Mouse (Mus musculus) heart, postnatal 0 days (tissue): ENCODE data around the gene Olfr1. TPM values are rescaled to one million over a fixed set of nuclear protein-coding genes. Genes with fewer than 3 reads are reported as not detected.

ENCODE experiments used
- ATAC-seq: fragments of 200-750 bp; cut with Nextera tagmentation; 2 replicates; pipeline ENCODE4 v1.8.0; 2017; ENCODE audit warnings: low read depth, moderate number of reproducible peaks, moderate library complexity; ENCODE audit not compliant: insufficient read depth
- DNase-seq: peaks from one replicate; pipeline ENCODE4 v3.0.0-alpha.2; 2016; ENCODE audit warnings: low spot score
- H3K27ac ChIP-seq: fragments of 300-500 bp; sonication (generic); 2 replicates; pipeline ENCODE4 v1.5.1; 2014; ENCODE audit warnings: low read depth, mild to moderate bottlenecking
- H3K27me3 ChIP-seq: fragments of 300-500 bp; sonication (generic); 2 replicates; pipeline ENCODE4 v1.6.1; 2014; ENCODE audit warnings: low read length, mixed read lengths; ENCODE audit not compliant: control insufficient read depth, insufficient read depth
- H3K36me3 ChIP-seq: fragments of 300-500 bp; sonication (generic); replicated peaks from 2 replicates; pipeline ENCODE4 v1.6.1; 2014; ENCODE audit warnings: low read length, mixed read lengths; ENCODE audit not compliant: control insufficient read depth, insufficient read depth
- H3K4me1 ChIP-seq: fragments of 300-500 bp; sonication (generic); 2 replicates; pipeline ENCODE4 v1.6.1; 2014; ENCODE audit warnings: antibody characterized with exemption; ENCODE audit not compliant: control insufficient read depth, insufficient read depth
- H3K4me2 ChIP-seq: fragments of 300-500 bp; sonication (generic); 2 replicates; pipeline ENCODE4 v1.6.1; 2014; ENCODE audit warnings: low read depth, mild to moderate bottlenecking, low read length, moderate library complexity
- H3K4me3 ChIP-seq: fragments of 300-500 bp; sonication (generic); 2 replicates; pipeline ENCODE4 v1.5.1; 2014; ENCODE audit warnings: low read depth, low read length
- H3K9ac ChIP-seq: fragments of 300-500 bp; sonication (generic); replicated peaks from 2 replicates; pipeline ENCODE4 v1.6.1; 2014; ENCODE audit warnings: low read depth, low read length, mixed read lengths
- H3K9me3 ChIP-seq: fragments of 300-500 bp; sonication (generic); replicated peaks from 2 replicates; pipeline ENCODE4 v1.6.1; 2016; ENCODE audit warnings: low read length; ENCODE audit not compliant: control insufficient read depth
- CTCF ChIP-seq: IDR thresholded peaks from 2 replicates; pipeline ENCODE4 v1.5.1; 2016; ENCODE audit warnings: antibody characterized with exemption, control low read depth, low read depth
- EP300 ChIP-seq: IDR thresholded peaks from 2 replicates; pipeline ENCODE4 v1.6.1; 2016; ENCODE audit warnings: antibody characterized with exemption, low read depth
- WGBS: fragments of 180-500 bp; shearing (Covaris S2); extraction: QIAGEN DNeasy Blood & Tissue Kit; methylation state at CpG from one replicate; pipeline ENCODE4 v1.1.7; 2014; 5-methylcytosine and 5-hydroxymethylcytosine counted together
- polyA plus RNA-seq: library from polyadenylated mRNA; unstranded; fragments of >200 nt; fragmentation: Nextera tagmentation; extraction: Ambion mirVana; gene quantifications from 2 replicates; pipeline ENCODE4 v1.2.1, GENCODE M21; 2015
- total RNA-seq: library from RNA; depleted of rRNA; stranded (reverse); fragments of >200 nt; gene quantifications from 2 replicates; pipeline ENCODE4 v1.2.3, GENCODE M21; 2014; ENCODE audit warnings: low replicate concordance; rRNA removed

The Olfr1 gene
- total RNA-seq (not detected in 2 replicates), polyA plus RNA-seq (not detected in 2 replicates)

GRCm38 (mm10) chr11:73399514-73399913, at the start of gene Olfr1:
Gene Olfr1 (minus strand): TSS chr11:73399614.
- Histone ChIP-seq H3K4me1 (no peaks in the 10 kb centered on the region), H3K9ac (no peak within 1 kb of the TSS), H3K27me3 (no peaks in the 10 kb centered on the region), H3K4me2 (no peak within 1 kb of the TSS), H3K36me3 (no peaks in the 10 kb centered on the region), H3K27ac (no peak within 1 kb of the TSS), H3K9me3 (0 out of 2 replicates have a peak, but pooled peaks cover 7% of the 10 kb centered on the region), H3K4me3 (no peak within 1 kb of the TSS)
- no peak for TF ChIP-seq CTCF
- TF ChIP-seq EP300 = no peak
- DNase-seq (no peak), ATAC-seq (no peak)

GRCm38 (mm10) chr11:73428377-73428776, 29.0 kb upstream of the Olfr1 start, which contains the start of gene Olfr378:
Gene Olfr378 (minus strand): TSS chr11:73428477.
- Histone ChIP-seq H3K9ac (no peak within 1 kb of the TSS), H3K4me3 (no peak within 1 kb of the TSS), H3K4me2 (no peak within 1 kb of the TSS), H3K27me3 (no peaks in the 10 kb centered on the region), H3K9me3 (peaks cover 4% of the 10 kb centered on the region; the same call in 1 of the 2 replicates), H3K27ac (no peak within 1 kb of the TSS), H3K36me3 (no peaks in the 10 kb centered on the region), H3K4me1 (no peaks in the 10 kb centered on the region)
- WGBS = 69% methylated on average over 1 of the region's 1 CpGs
- ATAC-seq (no peak), DNase-seq (no peak)
- TF ChIP-seq EP300 (no peak), CTCF (no peak)

GRCm38 (mm10) chr11:73395374-73395773, 4.0 kb downstream of the Olfr1 start:
- no peaks in the 10 kb centered on the region for H3K4me1 ChIP-seq
- H3K4me3 ChIP-seq = no peak overlapping the region
- no peaks in the 10 kb centered on the region for H3K27me3 ChIP-seq
- DNase-seq (no peak), ATAC-seq (no peak)
- no peak overlapping the region for H3K4me2 ChIP-seq
- no peak overlapping the region for H3K9ac ChIP-seq
- 0 out of 2 replicates have a peak, but pooled peaks cover 6% of the 10 kb centered on the region for H3K9me3 ChIP-seq
- H3K27ac ChIP-seq = no peak overlapping the region
- WGBS = 52% methylated on average over 4 of the region's 4 CpGs
- no peak for TF ChIP-seq EP300
- TF ChIP-seq CTCF = no peak
- no peaks in the 10 kb centered on the region for H3K36me3 ChIP-seq

GRCm38 (mm10) chr11:73370946-73371345, 28.5 kb downstream of the Olfr1 start, which contains the start of gene Olfr376:
Gene Olfr376 (plus strand): TSS chr11:73371246.
- TF ChIP-seq CTCF = no peak
- no peak for TF ChIP-seq EP300
- Histone ChIP-seq H3K36me3 (no peaks in the 10 kb centered on the region), H3K27me3 (no peaks in the 10 kb centered on the region), H3K9me3 (no peaks in the 10 kb centered on the region), H3K27ac (no peak within 1 kb of the TSS), H3K4me3 (no peak within 1 kb of the TSS), H3K9ac (no peak within 1 kb of the TSS), H3K4me1 (no peaks in the 10 kb centered on the region), H3K4me2 (no peak within 1 kb of the TSS)
- DNase-seq (no peak), ATAC-seq (no peak)
- WGBS = 57% methylated on average over 2 of the region's 2 CpGs

- no peak within 1 kb of the TSS for H3K27ac ChIP-seq
- no peak within 1 kb of the TSS for H3K4me2 ChIP-seq
- DNase-seq (no peak), ATAC-seq (no peak)
- H3K4me1 ChIP-seq = no peaks in the 10 kb centered on the region
- H3K27me3 ChIP-seq = no peaks in the 10 kb centered on the region
- 32% methylated on average over 3 of the region's 3 CpGs for WGBS
- H3K9ac ChIP-seq = no peak within 1 kb of the TSS
- TF ChIP-seq EP300 (no peak), CTCF (no peak)
- H3K9me3 ChIP-seq = no peaks in the 10 kb centered on the region
- H3K36me3 ChIP-seq = no peaks in the 10 kb centered on the region
- H3K4me3 ChIP-seq = no peak within 1 kb of the TSS
Measured at GRCm38 (mm10) chr11:73350483-73350882, 48.9 kb downstream of the Olfr1 start, which contains the start of gene Olfr20. Gene Olfr20 (plus strand): TSS chr11:73350783.

Other genes with a start within 250 kb of the Olfr1 start
- 2.0 and 4.3 TPM in 2 replicates for gene P2rx5, start 239.2 kb downstream of the Olfr1 start, total RNA-seq
- 1.6 and 1.7 TPM in 2 replicates for gene P2rx5, start 239.2 kb downstream of the Olfr1 start, polyA plus RNA-seq
- gene Emc6, start 222.6 kb downstream of the Olfr1 start, total RNA-seq = 122 and 178 TPM in 2 replicates
- 123 and 132 TPM in 2 replicates for gene Emc6, start 222.6 kb downstream of the Olfr1 start, polyA plus RNA-seq
- 103 and 144 TPM in 2 replicates for gene Tax1bp3, start 222.5 kb downstream of the Olfr1 start, total RNA-seq
- gene Tax1bp3, start 222.5 kb downstream of the Olfr1 start, polyA plus RNA-seq = 217 and 224 TPM in 2 replicates
- 17.0 and 17.3 TPM in 2 replicates for gene Ctns, start 200.6 kb downstream of the Olfr1 start, total RNA-seq
- 10.3 and 10.7 TPM in 2 replicates for gene Ctns, start 200.6 kb downstream of the Olfr1 start, polyA plus RNA-seq
- gene Shpk, start 200.2 kb downstream of the Olfr1 start, total RNA-seq = 0.08 and 1.9 TPM in 2 replicates
- 0.77 and 0.95 TPM in 2 replicates for gene Shpk, start 200.2 kb downstream of the Olfr1 start, polyA plus RNA-seq
- 3.1 TPM in 1 of 2 replicates, not detected in the other for gene Trpv1, start 165.3 kb downstream of the Olfr1 start, total RNA-seq
- gene Trpv1, start 165.3 kb downstream of the Olfr1 start, polyA plus RNA-seq = 0.07 TPM in 1 of 2 replicates, not detected in the other
- gene Trpv3, start 132.2 kb downstream of the Olfr1 start, total RNA-seq = 0.04 TPM in 1 of 2 replicates, not detected in the other
- gene Trpv3, start 132.2 kb downstream of the Olfr1 start, polyA plus RNA-seq = 0.07 and 0.08 TPM in 2 replicates
- gene Aspa, start 70.0 kb downstream of the Olfr1 start, total RNA-seq = not detected in 2 replicates
- gene Aspa, start 70.0 kb downstream of the Olfr1 start, polyA plus RNA-seq = 0.23 and 0.37 TPM in 2 replicates
- not detected in 2 replicates for gene Gm49340, start 69.9 kb downstream of the Olfr1 start, total RNA-seq
- gene Gm49340, start 69.9 kb downstream of the Olfr1 start, polyA plus RNA-seq = not detected in 2 replicates
- gene Spata22, start 69.9 kb downstream of the Olfr1 start, total RNA-seq = not detected in 2 replicates
- gene Spata22, start 69.9 kb downstream of the Olfr1 start, polyA plus RNA-seq = not detected in 2 replicates
- not detected in 2 replicates for gene Olfr20, start 48.8 kb downstream of the Olfr1 start, total RNA-seq
- not detected in 2 replicates for gene Olfr20, start 48.8 kb downstream of the Olfr1 start, polyA plus RNA-seq
- gene Olfr376, start 28.4 kb downstream of the Olfr1 start, total RNA-seq = not detected in 2 replicates
- not detected in 2 replicates for gene Olfr376, start 28.4 kb downstream of the Olfr1 start, polyA plus RNA-seq
- gene Olfr378, start 28.9 kb upstream of the Olfr1 start, total RNA-seq = not detected in 2 replicates
- not detected in 2 replicates for gene Olfr378, start 28.9 kb upstream of the Olfr1 start, polyA plus RNA-seq
- not detected in 2 replicates for gene Olfr380, start 57.9 kb upstream of the Olfr1 start, total RNA-seq
- not detected in 2 replicates for gene Olfr380, start 57.9 kb upstream of the Olfr1 start, polyA plus RNA-seq
- not detected in 2 replicates for gene Olfr381, start 92.0 kb upstream of the Olfr1 start, total RNA-seq
- not detected in 2 replicates for gene Olfr381, start 92.0 kb upstream of the Olfr1 start, polyA plus RNA-seq
- gene Olfr382, start 117.6 kb upstream of the Olfr1 start, total RNA-seq = not detected in 2 replicates
- not detected in 2 replicates for gene Olfr382, start 117.6 kb upstream of the Olfr1 start, polyA plus RNA-seq
- gene Olfr385, start 193.4 kb upstream of the Olfr1 start, total RNA-seq = not detected in 2 replicates
- not detected in 2 replicates for gene Olfr385, start 193.4 kb upstream of the Olfr1 start, polyA plus RNA-seq
- not detected in 2 replicates for gene Olfr384, start 199.0 kb upstream of the Olfr1 start, total RNA-seq
- gene Olfr384, start 199.0 kb upstream of the Olfr1 start, polyA plus RNA-seq = not detected in 2 replicates